Mouse (Mus musculus) heart, postnatal 0 days (tissue): Measurements from ENCODE around the gene Kxd1. TPM values are rescaled to one million over a fixed set of nuclear protein-coding genes. Genes with fewer than 3 reads are reported as not detected.
"Not testable (repeated sequence)": the region's sequence is repeated elsewhere in the genome, so short reads cannot be mapped to it uniquely, and the experiment has no call there.

Experiments
- ATAC-seq: fragments of 200-750 bp; cut with Nextera tagmentation; 2 replicates; pipeline ENCODE4 v1.8.0; 2017; ENCODE audit warnings: low read depth, moderate number of reproducible peaks, moderate library complexity; ENCODE audit not compliant: insufficient read depth
- DNase-seq: peaks from one replicate; pipeline ENCODE4 v3.0.0-alpha.2; 2016; ENCODE audit warnings: low spot score
- H3K27ac ChIP-seq: fragments of 300-500 bp; sonication (generic); 2 replicates; pipeline ENCODE4 v1.5.1; 2014; ENCODE audit warnings: low read depth, mild to moderate bottlenecking
- H3K27me3 ChIP-seq: fragments of 300-500 bp; sonication (generic); 2 replicates; pipeline ENCODE4 v1.6.1; 2014; ENCODE audit warnings: low read length, mixed read lengths; ENCODE audit not compliant: control insufficient read depth, insufficient read depth
- H3K36me3 ChIP-seq: fragments of 300-500 bp; sonication (generic); replicated peaks from 2 replicates; pipeline ENCODE4 v1.6.1; 2014; ENCODE audit warnings: low read length, mixed read lengths; ENCODE audit not compliant: control insufficient read depth, insufficient read depth
- H3K4me1 ChIP-seq: fragments of 300-500 bp; sonication (generic); 2 replicates; pipeline ENCODE4 v1.6.1; 2014; ENCODE audit warnings: antibody characterized with exemption; ENCODE audit not compliant: control insufficient read depth, insufficient read depth
- H3K4me2 ChIP-seq: fragments of 300-500 bp; sonication (generic); 2 replicates; pipeline ENCODE4 v1.6.1; 2014; ENCODE audit warnings: low read depth, mild to moderate bottlenecking, low read length, moderate library complexity
- H3K4me3 ChIP-seq: fragments of 300-500 bp; sonication (generic); 2 replicates; pipeline ENCODE4 v1.5.1; 2014; ENCODE audit warnings: low read depth, low read length
- H3K9ac ChIP-seq: fragments of 300-500 bp; sonication (generic); replicated peaks from 2 replicates; pipeline ENCODE4 v1.6.1; 2014; ENCODE audit warnings: low read depth, low read length, mixed read lengths
- H3K9me3 ChIP-seq: fragments of 300-500 bp; sonication (generic); replicated peaks from 2 replicates; pipeline ENCODE4 v1.6.1; 2016; ENCODE audit warnings: low read length; ENCODE audit not compliant: control insufficient read depth
- CTCF ChIP-seq: IDR thresholded peaks from 2 replicates; pipeline ENCODE4 v1.5.1; 2016; ENCODE audit warnings: antibody characterized with exemption, control low read depth, low read depth
- EP300 ChIP-seq: IDR thresholded peaks from 2 replicates; pipeline ENCODE4 v1.6.1; 2016; ENCODE audit warnings: antibody characterized with exemption, low read depth
- WGBS: fragments of 180-500 bp; shearing (Covaris S2); extraction: QIAGEN DNeasy Blood & Tissue Kit; methylation state at CpG from one replicate; pipeline ENCODE4 v1.1.7; 2014; 5-methylcytosine and 5-hydroxymethylcytosine counted together
- polyA plus RNA-seq: library from polyadenylated mRNA; unstranded; fragments of >200 nt; fragmentation: Nextera tagmentation; extraction: Ambion mirVana; gene quantifications from 2 replicates; pipeline ENCODE4 v1.2.1, GENCODE M21; 2015
- total RNA-seq: library from RNA; depleted of rRNA; stranded (reverse); fragments of >200 nt; gene quantifications from 2 replicates; pipeline ENCODE4 v1.2.3, GENCODE M21; 2014; ENCODE audit warnings: low replicate concordance

Gene Kxd1
- total and polyA plus RNA-seq, 2 experiments from 2014 or later = 93.5 to 120 TPM

DNA sequence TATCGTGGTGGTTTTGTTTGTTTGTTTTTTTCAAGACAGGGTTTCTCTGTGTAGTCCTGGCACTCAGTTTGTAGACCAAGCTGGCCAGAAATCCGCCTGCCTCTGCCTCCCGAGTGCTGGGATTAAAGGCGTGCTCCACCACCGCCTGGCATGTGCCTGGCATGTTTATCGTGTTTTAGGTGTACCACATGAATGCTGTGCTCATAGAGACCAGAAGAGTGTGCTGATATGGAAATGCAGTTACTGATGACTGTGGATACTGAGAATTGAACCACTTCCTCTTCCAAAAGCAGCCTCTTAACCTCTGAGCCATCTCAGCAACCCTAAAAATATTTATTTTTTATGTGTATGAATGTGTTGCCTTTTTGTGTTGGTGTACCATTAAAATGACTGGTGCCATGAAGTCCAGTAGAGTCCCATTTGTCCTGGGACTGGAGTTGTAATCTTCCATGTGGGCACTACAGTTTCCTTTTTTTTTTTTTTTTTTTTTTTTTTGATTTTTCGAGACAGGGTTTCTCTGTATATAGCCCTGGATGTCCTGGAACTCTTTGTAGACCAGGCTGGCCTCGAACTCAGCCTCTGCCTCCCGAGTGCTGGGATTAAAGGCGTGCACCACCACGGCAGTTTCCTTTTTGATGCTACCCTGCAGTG lies 15.4 kb downstream of the Kxd1 start:
- Histone ChIP-seq H3K4me3 (no peak overlapping the region), H3K36me3 (peaks cover 36% of the 10 kb centered on the region), H3K9ac (no peak overlapping the region), H3K27ac (no peak overlapping the region), H3K9me3 (no peaks in the 10 kb centered on the region), H3K4me2 (no peak overlapping the region), H3K4me1 (peaks cover 14% of the 10 kb centered on the region), H3K27me3 (no peaks in the 10 kb centered on the region)
- WGBS = 94% methylated on average over 11 of the region's 11 CpGs
- ATAC-seq = no peak
- no peak for DNase-seq
- TF ChIP-seq EP300 (no peak), CTCF (no peak)

GRCm38 (mm10) chr8:70511770-70512169 lies 16.0 kb downstream of the Kxd1 start:
- Histone ChIP-seq H3K36me3 (peaks cover 36% of the 10 kb centered on the region), H3K27me3 (no peaks in the 10 kb centered on the region), H3K9me3 (no peaks in the 10 kb centered on the region), H3K27ac (no peak overlapping the region), H3K4me2 (no peak overlapping the region), H3K4me1 (peaks cover 14% of the 10 kb centered on the region), H3K4me3 (no peak overlapping the region), H3K9ac (no peak overlapping the region)
- TF ChIP-seq EP300 = no peak
- TF ChIP-seq CTCF = no peak
- DNase-seq (no peak), ATAC-seq (no peak)
- 96% methylated on average over 2 of the region's 2 CpGs for WGBS

DNA sequence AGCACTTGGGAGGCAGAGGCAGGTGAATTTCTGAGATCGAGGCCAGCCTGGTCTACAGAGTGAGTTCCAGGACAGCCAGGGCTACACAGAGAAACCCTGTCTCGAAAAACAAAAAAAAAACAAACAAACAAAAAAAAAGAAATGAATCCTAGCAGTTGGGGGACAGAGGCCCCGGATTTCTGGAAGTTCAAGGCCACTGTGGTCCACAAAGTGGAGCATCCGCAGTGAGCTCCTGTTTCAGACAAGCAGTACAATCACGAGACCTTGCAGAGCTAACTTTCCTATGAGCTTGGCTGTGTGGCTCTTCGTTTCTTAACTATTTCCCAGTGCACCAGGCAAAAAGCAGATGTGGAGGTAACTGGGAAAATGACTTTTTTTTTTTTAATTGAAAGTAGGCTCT lies 16.6 kb downstream of the Kxd1 start:
- H3K27ac ChIP-seq = peak overlapping the region; percentile 96
- peaks cover 14% of the 10 kb centered on the region for H3K4me1 ChIP-seq
- 79% methylated on average over 6 of the region's 6 CpGs for WGBS

GRCm38 (mm10) chr8:70510228-70510915 lies 17.4 kb downstream of the Kxd1 start, which contains the start of gene Uba52:
Uba52 (minus strand) TSS chr8:70510801.
- TF ChIP-seq EP300 (0 out of 2 replicates have a peak, but pooled peaks have one; percentile 16), CTCF (no peak)
- H3K36me3 ChIP-seq = peaks cover 31% of the 10 kb centered on the region

More for the DNA sequence above, 16.6 kb downstream of the Kxd1 start:
- DNase-seq, H3K9me3 ChIP-seq, ATAC-seq, H3K9ac ChIP-seq, H3K27me3 ChIP-seq: not testable (repeated sequence)
- H3K36me3 ChIP-seq = peaks cover 34% of the 10 kb centered on the region
- H3K4me2 ChIP-seq = peak overlapping the region; percentile 99
- H3K4me3 ChIP-seq = peak overlapping the region; percentile 76

DNA sequence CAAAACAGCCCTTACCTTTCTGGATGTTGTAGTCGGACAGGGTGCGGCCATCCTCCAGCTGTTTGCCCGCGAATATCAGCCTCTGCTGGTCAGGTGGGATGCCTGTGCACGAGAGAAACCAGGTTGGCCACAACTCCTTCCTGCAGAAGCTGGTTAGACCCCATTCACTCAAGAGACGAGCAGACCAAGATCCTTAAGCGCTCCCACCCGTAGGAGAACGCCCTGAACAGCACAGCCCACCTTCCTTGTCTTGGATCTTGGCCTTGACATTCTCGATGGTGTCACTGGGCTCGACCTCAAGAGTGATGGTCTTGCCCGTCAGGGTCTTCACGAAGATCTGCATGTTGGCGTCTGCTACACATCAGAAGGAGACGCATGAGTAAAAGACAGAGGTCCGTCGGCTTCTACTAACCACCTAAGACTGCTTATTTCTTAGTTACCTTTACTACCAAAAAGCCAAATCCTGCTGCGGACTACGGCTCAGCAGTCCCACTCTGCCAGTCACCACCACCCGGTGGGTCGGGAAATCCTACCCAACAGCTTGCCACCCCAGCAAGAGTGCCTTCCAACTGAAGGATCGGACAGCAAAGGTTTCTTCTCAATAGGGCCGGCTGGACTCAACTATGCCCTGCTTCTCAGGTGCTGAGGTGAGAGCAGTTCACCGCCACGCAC lies 18.3 kb downstream of the Kxd1 start:
- Histone ChIP-seq H3K9ac (peak overlapping the region; percentile 87), H3K4me3 (peak overlapping the region; percentile 76), H3K9me3 (no peaks in the 10 kb centered on the region), H3K27me3 (no peaks in the 10 kb centered on the region), H3K36me3 (peaks cover 26% of the 10 kb centered on the region), H3K27ac (peak overlapping the region; percentile 96), H3K4me1 (peaks cover 22% of the 10 kb centered on the region), H3K4me2 (peak overlapping the region; percentile 99)
- ATAC-seq (no peak), DNase-seq (no peak)
- TF ChIP-seq CTCF = no peak
- no peak for TF ChIP-seq EP300
- 7% methylated on average over 25 of the region's 25 CpGs for WGBS

More at GRCm38 (mm10) chr8:70510228-70510915, 17.4 kb downstream of the Kxd1 start, which contains the start of gene Uba52:
- peak; percentile 88 for ATAC-seq
- Histone ChIP-seq H3K27me3 (no peaks in the 10 kb centered on the region), H3K9me3 (no peaks in the 10 kb centered on the region), H3K4me2 (peak within 1 kb of the TSS; percentile 99), H3K9ac (peak within 1 kb of the TSS; percentile 87), H3K4me1 (peaks cover 22% of the 10 kb centered on the region), H3K4me3 (peak within 1 kb of the TSS; percentile 76), H3K27ac (peak within 1 kb of the TSS; percentile 96)
- 1% methylated on average over 74 of the region's 74 CpGs for WGBS
- peak; percentile 97 for DNase-seq
